Mouse (Mus musculus): Measurements from ENCODE around the gene Tgfb2.

- TF ChIP-seq CTCF (IDR thresholded peaks at IDR 0.05; ENCODE audit: low read depth), result no peak
- no peak for TF ChIP-seq EP300 (IDR thresholded peaks at IDR 0.05; ENCODE audit: low read depth)
These were observed 8.4 kb upstream of the Tgfb2 start for GRCm38 (mm10) chr1:186714215-186714614.
